Mouse (Mus musculus) naive thymus-derived CD4-positive, alpha-beta T cell, adult 2 months (primary cell): ENCODE data around the gene Mcpt8.
"Not testable (repeated sequence)": the region's sequence is repeated elsewhere in the genome, so short reads cannot be mapped to it uniquely, and the experiment has no call there.

Experiments
- DNase-seq: peaks from one replicate; pipeline ENCODE4 v3.0.0-alpha.2; 2011; ENCODE audit warnings: low read depth

The Mcpt8 gene

GRCm38 (mm10) chr14:56085167-56085566, at the start of gene Mcpt8:
TSS of gene Mcpt8 (minus strand) at chr14:56085273.
- no peak for DNase-seq

DNA sequence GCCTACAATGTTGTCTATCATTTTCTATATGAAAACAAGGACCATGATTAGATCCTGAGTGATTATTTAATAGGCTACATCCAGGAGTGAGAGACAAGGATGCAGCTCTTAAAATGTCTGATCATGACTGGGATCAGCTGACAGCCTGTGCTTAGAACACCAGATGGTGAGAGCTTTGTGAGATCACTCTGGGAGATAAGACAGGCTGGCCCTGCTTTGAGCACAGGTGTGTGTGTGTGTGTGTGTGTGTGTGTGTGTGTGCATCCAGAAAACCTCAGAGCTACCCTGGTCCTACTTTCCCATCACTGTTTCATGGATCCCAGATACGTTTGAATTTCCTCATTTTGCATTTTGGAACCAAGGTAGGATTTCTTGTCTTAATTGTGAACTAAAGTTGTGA, 48.6 kb upstream of the Mcpt8 start:
- DNase-seq, result not testable (repeated sequence)

- not testable (repeated sequence) for DNase-seq
Measured at GRCm38 (mm10) chr14:56132508-56132907, 47.4 kb upstream of the Mcpt8 start, which contains the start of gene Gzmd. TSS of gene Gzmd (minus strand) at chr14:56132608.

- DNase-seq, result no peak
Measured at GRCm38 (mm10) chr14:56128341-56128740, 43.3 kb upstream of the Mcpt8 start.

- no peak for DNase-seq
Measured at GRCm38 (mm10) chr14:56123516-56123915, 38.4 kb upstream of the Mcpt8 start.

DNA sequence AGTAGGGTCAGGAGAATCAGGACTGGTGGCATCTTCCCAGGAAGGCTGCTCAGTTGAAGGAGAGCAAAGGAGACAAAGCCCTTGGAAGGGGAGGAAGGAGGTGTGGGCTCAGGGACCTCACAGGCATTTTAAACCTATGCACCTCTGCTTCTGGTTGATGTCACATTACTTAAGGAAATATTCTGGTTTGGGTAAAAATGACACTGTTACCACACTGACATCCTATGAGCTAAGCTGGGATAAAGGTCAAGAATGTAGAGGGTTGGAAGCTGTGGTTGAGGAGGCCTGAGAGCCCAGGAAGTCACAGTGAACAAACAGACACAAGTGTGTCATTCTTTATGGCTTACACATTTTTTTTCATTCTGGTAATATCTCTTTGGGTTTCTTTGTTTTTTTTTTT, 35.5 kb upstream of the Mcpt8 start, which contains the start of gene Gzme:
TSS of gene Gzme (minus strand) at position 101 of the 400 bp plus-strand sequence.
- DNase-seq, result no peak

DNA sequence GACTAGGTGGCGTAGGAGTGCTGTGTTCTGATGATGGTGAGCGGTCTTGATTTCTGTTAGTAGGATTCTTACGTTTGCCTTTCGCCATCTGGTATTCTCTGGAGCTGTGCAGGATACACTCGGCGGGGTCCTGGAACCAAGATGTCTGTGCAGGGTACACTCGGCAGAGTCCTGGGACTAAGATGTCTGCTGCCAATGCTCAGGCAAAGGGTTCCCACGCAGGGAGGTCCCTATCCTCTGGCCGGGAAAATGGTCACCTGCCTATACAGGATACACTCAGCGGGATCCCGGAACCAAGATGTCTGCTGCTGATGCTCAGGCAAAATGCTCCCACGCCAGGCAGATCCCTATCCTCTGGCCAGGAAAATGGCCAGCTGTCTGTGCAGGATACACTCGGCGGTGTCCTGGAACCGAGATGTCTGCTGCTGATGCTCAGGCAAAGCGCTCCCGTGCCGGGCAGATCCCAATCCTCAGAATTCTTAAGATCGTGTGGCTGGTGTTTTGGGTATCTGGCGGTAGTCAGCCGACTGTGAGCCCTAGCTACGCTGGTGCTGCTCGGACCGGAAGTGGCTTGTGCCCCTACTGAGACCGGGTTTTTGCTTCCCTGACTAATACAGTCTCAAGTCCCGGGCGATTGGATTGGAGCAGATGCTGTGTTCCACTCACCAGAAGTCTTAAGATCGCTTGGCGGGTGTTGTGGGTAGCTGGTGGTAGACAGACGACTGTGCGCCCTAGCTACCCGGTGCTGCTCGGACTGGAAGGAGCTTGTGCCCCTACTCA, 30.6 kb upstream of the Mcpt8 start:
- DNase-seq, result not testable (repeated sequence)

DNA sequence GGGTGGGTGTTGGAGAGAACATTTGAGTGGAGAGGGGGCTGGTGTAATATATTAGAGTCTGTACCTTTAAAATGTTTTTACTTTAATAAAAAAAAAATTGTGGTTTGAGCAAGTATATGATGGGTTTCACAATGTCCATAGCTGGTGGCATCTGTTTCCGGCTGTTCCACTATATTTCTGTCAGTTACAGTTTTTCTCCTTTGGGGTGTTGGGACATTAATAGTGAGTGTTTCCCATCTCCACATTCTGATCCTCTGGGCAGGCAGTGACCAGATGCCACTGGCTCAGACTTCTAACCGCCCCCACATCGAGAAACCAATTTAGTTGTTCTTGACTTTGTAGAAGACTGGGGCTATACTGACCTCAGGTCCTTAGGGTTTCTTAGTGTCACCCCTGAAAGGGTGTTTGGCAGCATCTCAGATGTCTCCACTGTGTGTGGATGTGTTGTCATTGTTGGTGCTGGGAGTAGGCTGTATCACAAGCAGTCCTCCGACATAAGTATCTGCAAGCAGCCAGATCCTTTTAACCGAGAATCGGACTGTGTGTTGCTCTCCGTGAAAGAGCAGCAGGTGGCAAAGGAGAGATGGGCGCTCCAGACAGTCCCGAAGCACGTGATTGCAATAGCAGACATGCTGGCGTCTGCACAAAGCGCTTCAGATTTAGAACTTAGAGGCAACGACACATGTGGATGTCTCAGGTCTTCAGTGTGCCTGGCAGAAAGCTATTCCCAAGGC, 20.5 kb upstream of the Mcpt8 start:
- no peak for DNase-seq

DNA sequence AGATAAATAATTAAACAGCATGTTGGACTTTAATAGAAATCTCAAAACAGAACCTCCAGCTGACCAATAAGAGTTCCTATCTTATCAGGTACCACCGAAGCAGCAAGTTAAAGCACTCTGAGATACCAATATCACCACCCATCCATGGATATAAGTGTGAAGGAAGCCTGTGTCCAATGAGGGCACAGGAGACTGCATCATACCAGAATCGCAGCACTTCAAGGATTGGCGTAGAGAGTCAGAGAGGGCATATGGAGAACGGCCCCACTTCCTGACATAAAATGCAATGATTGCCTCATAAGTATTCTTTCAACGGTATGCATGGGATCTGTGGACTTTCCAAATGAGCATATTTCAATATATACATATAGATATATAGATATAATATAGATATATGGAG, 19.9 kb upstream of the Mcpt8 start:
- DNase-seq, result no peak

DNA sequence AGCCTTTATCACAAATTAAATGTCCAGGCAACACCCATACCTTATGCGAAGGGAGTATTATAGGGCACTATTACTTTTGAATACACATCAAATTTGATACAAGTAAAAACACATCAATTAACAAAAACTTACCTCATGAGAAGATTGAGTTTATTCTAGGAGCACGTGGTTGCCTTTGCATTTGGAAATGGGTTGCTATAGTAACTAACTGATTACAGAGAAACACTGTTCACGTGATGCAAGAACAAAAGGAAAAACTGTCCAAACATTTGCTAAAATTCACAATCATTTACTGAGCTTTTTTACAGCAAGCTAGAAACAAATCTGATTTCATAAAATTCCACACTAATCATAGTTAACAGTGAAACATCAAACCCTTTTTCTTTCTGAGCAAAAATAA, 18.4 kb upstream of the Mcpt8 start:
- DNase-seq, result no peak

GRCm38 (mm10) chr14:56102386-56102785, 17.3 kb upstream of the Mcpt8 start, which contains the start of gene Ctsg:
TSS of gene Ctsg (minus strand) at chr14:56102574.
- DNase-seq, result no peak

DNA sequence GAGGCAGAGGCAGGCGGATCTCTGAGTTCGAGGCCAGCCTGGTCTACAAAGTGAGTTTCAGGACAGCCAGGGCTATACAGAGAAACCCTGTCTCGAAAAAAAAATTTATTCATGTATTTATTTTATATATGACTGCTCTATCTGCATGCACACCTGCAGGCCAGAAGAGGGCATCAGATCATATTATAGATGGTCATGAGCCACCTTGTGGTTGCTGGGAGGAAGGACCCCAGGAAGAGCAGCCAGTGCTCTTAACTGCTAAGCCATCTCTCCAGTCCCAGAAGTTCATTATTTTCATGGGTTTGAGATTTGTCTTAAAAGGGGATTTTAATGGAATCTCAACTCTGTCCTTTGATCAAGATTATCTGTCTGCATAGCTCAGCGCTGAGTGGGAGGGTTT, 13.9 kb upstream of the Mcpt8 start:
- DNase-seq, result peak; percentile 6

DNA sequence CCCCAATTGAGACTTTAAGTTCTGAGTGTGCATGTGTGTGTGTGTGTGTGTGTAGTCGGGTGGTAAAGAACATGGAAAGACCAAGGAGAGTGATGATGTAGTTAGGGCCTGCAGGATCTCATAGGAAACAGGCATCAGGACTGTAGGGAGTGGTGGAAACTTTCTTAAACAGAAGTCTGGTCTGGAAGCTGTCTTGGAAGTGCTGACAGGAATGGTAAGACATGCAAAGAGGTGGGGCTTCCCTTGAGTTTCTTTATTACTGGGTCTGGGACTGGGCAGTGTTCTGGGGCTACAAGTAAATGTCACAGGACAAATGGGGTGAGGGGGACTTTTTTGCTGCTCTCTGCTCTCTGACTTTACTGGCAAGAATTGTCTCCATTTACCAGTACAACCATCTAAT, 12.5 kb upstream of the Mcpt8 start:
- DNase-seq, result no peak

GRCm38 (mm10) chr14:56093353-56093752, 8.3 kb upstream of the Mcpt8 start:
- no peak for DNase-seq

- DNase-seq, result no peak
Measured at GRCm38 (mm10) chr14:56086711-56087110, 1.6 kb upstream of the Mcpt8 start.

DNA sequence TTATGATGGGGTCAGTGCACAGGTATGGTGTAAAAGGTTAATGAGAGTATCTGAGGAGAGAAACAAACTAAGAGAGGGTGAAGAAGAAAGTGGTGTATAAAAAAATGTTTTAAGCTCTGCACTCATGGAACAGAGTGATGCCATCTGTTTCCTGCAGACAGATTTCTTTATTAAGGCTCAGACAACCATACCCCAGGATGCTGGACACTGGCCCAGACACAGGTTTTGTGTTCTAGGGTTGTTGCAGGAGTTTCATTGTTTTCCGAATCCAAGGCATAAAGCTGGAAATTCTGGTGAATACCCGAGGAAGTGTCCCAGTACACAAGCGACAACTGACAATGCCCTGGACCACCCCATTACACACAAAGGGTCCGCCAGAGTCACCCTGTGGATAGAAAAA, 3.1 kb downstream of the Mcpt8 start:
- no peak for DNase-seq

- not testable (repeated sequence) for DNase-seq
Measured at GRCm38 (mm10) chr14:56062213-56062612, 22.9 kb downstream of the Mcpt8 start, which contains the start of gene Mcpt4. TSS of gene Mcpt4 (minus strand) at chr14:56062313.

DNA sequence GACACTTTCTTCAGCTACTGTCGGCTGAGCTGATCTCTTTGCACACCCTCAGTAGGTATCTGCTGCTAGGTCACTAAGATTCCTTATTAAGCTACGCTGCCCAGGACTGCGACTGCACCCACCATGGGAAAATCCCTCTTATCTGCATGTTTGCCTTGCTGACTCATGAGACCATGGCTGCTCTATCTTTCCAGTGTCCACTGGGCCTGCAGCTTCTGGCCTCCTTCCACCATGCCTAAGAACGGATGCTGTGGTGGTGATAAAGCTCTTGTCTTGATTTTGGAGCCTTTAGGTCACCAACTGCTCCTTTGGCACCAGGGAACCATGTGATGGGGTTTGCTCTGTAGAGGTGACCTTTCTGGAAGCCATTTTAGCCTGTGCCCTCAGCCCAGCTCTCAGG, 27.4 kb downstream of the Mcpt8 start:
- no peak for DNase-seq

DNA sequence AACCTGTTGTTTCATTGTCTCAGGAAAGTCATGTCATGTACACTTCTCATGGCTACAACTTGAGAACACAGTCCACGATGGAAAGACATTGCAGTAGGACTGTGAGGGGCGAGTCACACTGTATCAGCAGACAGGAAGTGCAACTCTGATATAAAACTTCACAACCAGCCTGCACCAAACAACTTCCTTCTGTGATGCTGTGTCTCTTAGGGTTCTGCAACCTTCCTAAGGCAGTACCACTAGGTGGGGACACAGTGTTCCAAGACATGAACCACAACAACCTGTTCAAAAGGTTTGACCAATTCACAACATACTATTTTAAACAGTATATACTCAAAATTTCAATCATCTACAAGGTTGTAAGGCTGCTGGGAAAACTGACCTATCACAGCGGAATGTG, 29.7 kb downstream of the Mcpt8 start:
- no peak for DNase-seq

DNA sequence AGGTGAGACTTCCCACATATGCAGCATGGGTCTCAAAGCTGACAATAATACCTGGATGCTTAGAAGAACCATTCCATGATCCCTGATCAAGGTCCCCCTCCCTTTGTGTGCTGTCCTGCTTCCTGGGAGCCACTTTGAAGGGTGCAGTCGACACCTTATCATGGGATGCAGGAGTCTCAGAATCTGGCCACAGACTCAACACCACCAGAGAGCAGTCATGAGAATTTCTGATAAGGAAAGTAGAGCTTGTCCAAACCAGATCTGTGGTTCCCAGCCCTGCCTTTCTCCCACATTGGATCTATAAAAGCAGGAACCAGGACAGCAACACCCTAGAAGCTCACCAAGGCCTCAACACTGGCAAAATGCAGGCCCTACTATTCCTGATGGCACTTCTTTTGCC, 43.3 kb downstream of the Mcpt8 start, which contains the start of gene Mcpt2:
TSS of gene Mcpt2 (plus strand) at position 250 of the 400 bp plus-strand sequence.
- DNase-seq, result not testable (repeated sequence)

DNA sequence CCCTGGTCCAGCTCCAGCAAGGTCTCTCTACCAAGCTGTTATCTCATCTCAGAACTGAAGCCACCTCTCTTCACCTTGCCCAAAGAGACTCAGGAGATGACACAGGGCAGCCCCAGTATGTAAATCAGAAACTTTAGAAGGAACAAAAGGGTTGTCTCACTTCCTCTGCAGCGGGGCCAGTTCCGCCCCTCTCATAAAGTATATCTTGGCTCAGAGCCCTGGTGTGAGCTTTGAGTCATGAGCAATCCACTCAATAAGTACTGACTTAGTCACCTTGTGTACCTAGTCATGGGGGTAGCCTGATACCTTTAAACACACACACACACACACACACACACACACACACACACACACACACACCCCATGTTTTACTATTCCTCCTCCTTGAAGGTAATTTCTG, 50.6 kb downstream of the Mcpt8 start:
- DNase-seq, result no peak
